Mouse (Mus musculus) erythroblast, embryonic 14.5 days (primary cell): ENCODE data around the gene H1foo.

Experiments used
- GATA1 ChIP-seq: IDR thresholded peaks from 2 replicates; pipeline ENCODE4 v1.6.1; 2012; ENCODE audit warnings: low read length, inconsistent platforms, mixed read lengths
- TAL1 ChIP-seq: IDR thresholded peaks from 3 replicates; pipeline ENCODE4 v1.6.1; 2012; ENCODE audit warnings: low read length, inconsistent platforms, mixed read lengths

DNA sequence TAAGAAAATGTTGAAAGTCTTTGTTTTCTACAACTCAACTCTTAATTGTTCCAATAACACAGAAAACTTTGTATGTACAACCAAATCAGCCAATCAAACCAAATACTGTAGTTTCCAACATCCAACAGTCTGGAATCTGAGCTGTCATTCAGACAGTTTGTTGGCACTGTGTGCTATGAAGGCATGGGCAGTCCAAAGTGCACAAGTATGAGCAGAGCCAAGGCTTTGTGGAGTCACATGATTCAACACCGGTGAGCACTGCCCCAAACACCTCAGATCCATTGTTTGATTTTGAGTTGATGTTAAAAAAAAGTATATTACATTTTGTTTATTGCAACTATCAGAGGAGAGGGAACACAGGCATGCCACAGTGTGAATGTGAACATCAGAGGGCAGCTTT lies 4.1 kb upstream of the H1foo start:
- TF ChIP-seq GATA1, result no peak
- no peak for TF ChIP-seq TAL1
